Mouse (Mus musculus): ENCODE data around the gene Mef2c.

Mef2c gene

DNA sequence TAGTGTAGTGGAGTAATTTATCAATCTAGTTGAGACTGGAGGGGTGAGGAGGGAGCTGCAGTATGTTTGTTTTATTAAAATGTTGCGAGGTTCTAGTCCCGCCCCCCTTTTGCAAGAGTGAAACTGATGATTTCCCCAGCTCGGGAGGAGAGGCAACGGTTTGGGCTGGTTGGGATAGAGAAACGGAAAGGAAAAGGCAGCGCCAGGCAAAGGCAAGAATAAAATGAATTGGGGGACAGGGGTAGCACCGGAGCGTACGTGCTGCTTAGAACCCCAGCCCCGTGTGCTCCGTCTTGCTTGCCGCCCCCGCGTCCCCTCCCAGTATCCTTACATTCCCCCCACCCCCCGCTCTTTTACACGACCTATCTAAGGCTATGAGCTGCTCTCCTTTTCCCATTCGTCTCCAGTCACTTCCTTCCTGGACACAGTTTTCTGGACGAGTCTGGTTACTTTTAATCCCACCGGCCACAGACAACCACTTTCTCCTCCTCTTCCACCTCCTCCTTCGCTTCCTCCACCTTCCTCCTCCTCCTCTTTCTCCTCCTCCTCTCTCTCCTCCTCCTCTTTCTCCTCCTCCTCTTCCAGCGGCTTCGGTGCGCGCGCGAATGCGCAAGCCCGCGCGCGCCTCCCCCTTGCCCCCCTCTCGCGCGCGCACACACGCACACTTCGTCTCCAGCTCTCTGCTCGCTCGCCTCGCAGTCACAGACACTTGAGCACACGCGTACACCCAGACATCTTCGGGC lies 20.5 kb downstream of the Mef2c start:
- in situ Hi-C loops (cut with MboI; ENCODE audit: low sequenced_read_pairs): no loop called here

DNA sequence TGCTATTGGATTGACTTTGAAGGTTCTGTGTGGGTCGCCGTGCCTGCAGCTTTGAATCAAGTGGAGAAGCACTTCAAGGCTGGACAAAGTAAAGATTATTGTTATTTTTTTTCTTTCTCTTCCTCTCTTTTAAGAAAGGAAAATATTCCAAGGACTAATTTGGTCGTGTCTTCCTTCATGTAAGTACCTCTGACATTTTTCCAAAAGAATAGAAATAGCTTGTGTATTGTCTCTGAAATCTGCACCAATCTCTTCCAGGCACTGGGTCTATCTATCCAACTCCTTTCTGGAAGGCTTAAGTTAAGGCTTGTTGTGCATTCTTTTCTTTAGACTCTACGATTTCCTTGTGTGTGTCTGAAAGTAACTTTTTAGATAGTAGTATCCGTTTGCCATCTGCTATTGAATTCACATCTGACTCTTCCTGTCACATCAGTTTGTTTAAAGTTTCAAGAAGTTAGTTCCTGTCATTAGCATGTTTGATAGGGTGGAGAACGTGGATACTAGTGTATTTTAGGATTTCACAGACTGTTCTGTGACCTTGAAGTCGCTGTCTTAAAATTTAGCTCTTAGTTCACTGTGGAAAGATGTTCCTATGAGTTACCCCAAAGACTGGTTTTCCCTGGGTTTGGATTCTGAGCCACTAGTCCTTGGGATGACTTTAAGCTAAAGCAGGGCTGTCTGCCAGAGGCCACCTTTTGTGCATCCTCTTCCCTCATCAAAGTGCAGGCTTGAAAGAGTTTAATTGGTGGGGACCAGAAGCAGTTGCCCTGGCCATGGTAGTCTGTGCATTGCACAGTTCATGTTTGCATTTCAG lies 21.3 kb downstream of the Mef2c start:
- in situ Hi-C loops (cut with MboI; ENCODE audit: low sequenced_read_pairs): loop anchor here (25.0 kb wide), 1 partner anchor 862 kb away; no protein-coding TSS in a partner anchor

DNA sequence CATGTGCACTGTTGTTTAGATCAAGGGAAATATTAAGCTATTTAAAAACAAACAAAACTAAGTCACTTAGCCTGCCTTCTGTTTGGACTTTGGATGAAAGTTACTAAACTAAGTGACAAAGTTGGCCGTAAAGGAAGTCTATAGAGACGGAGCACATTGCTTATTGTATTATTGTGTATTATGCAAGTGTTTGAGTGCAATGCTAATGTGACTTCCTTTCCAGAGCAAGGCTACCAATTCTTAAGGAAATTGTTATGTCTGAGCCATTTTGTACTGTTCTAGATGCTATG lies 21.8 kb downstream of the Mef2c start:
- in situ Hi-C loops (cut with MboI; ENCODE audit: low sequenced_read_pairs): loop anchor here (25.0 kb wide), 1 partner anchor 862 kb away; no protein-coding TSS in a partner anchor

DNA sequence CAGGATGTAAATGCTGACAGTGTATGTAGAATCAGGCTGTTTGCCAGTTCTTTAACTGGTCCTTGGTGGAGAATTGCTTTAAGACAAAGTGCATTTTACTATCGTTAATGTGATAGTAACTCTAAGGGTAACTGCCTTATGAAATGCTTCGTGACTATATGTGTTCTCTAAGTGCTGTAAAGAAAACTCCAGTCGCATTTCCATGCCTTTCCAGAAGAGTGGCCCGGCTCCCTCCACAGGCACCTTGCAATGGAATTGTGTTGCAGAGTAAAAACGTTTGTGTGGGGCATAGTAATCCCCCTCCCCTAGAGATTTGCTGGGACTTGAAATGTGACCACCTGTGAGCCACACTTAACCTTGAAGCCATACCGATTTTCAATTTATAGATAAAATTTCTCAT lies 22.2 kb downstream of the Mef2c start:
- in situ Hi-C loops (cut with MboI; ENCODE audit: low sequenced_read_pairs): loop anchor here (25.0 kb wide), 1 partner anchor 861 kb away; no protein-coding TSS in a partner anchor

DNA sequence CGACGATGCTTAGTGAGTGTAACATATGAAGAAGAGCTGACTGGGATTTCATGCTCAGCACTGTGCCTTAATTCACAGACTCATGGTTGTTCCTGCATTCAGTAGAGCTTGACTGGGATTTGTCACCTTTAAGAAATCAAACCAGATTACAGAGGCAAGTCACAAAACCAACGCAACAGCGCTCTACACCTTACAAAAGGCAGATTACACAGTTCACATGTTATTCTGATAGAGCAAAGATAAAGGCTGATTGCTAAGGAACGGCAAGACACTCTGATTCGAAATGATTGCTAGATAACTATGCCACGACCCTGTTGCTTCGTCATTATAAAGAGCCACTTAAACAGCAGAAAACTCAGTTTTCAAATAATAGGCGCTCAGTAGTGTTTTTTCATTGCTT lies 24.1 kb downstream of the Mef2c start:
- in situ Hi-C loops (cut with MboI; ENCODE audit: low sequenced_read_pairs): loop anchor here (25.0 kb wide), 1 partner anchor 859 kb away; no protein-coding TSS in a partner anchor

DNA sequence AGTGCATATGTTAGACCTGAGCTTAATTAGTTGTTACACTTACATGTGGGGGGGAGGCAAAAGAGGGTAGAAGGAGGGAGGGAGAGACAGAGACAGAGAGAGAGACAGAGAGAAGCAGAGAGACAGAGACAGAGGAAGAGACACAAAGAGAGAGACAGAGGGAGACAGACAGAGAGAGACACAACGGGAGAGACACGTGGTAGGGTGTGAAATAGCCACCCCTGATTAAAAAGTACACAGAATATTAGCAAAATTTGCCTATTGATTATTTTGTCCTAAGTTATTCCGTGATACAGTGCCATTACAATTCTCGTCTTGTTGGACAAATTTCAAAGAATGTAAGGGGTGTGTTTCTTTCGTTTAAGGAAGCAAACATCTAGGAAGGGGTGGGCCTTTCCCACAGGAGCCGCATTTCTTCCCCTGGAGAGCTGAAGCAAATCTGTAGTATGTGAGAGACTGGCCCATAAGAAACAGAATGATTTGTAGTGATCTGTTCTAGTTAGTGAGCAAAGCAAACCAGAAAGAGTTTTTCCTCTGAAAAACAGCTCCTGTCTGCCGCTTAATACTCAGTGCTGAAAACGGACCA lies 26.0 kb downstream of the Mef2c start:
- in situ Hi-C loops (cut with MboI; ENCODE audit: low sequenced_read_pairs): loop anchor here (5.0 to 25.0 kb wide), 2 partner anchors 42 to 857 kb away; no protein-coding TSS in a partner anchor

DNA sequence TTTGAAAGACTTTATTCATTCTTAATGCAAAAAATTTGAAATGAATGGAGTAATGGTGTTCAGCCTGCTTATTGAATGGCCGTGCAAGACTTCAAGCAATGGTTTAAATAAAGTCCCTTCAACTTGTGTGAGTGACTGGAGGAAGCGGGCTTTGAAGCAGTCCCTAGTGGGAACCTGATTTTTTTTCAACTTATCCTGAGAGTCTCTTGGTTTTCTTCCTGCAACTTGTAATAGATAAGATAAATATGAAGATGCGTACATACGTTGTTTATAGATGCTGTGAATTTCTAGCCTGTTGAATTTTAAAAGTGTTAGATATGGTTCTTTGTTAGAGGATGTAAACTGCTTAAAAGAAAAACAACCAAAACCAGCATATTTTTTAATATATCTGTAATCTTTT lies 27.1 kb downstream of the Mef2c start:
- in situ Hi-C loops (cut with MboI; ENCODE audit: low sequenced_read_pairs): loop anchor here (5.0 to 25.0 kb wide), 2 partner anchors 41 to 856 kb away; no protein-coding TSS in a partner anchor

DNA sequence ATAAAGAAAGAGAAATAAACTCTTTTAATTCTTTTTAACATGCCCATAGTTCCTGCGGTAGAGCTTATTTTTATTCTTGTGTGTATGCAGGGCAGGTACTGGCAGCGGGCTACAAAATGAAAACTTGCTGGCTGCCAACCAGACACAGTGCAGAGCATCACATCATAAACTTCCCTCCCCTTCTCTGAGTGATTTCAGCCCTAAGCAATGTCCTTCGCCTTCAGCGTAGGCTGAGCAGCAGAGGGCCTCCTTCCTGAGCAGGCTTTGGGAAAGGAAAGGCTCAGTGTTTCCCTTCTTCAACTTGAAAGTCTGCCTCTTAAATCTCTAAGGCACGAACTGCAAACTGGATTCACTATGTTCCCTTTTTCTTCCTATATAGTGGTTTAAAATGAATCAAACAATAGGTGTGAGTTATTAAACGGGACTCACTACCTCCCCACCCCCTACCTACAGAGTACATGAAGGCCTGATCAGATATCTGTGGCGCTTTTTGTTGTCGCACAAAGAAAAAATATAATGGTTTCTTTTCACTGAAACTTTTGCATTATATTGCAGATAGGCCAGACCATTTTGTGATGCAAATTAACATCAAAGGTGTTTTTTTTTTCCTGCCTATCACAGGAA lies 28.2 kb downstream of the Mef2c start:
- in situ Hi-C loops (cut with MboI; ENCODE audit: low sequenced_read_pairs): loop anchor here (5.0 to 25.0 kb wide), 2 partner anchors 40 to 855 kb away; no protein-coding TSS in a partner anchor

DNA sequence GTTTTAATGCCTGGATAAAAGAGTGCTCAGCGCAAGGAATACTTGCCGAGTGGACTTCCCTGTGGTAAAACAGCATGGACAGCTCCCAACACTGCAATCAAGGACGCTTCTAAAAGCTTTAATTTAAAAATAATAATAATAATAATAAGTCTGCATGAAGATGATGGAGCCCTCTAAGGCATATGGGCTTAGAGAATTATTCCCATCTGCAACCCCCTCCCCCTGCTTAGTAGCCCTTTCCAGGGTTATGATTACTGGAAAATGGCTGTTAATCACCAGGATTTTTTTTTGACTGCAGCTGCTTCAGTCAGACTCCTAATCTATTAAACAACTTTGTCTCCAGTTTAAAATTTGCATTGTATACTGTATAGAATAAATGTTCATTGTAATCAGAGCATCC lies 32.5 kb downstream of the Mef2c start:
- in situ Hi-C loops (cut with MboI; ENCODE audit: low sequenced_read_pairs): loop anchor here (25.0 kb wide), 1 partner anchor 851 kb away; no protein-coding TSS in a partner anchor

DNA sequence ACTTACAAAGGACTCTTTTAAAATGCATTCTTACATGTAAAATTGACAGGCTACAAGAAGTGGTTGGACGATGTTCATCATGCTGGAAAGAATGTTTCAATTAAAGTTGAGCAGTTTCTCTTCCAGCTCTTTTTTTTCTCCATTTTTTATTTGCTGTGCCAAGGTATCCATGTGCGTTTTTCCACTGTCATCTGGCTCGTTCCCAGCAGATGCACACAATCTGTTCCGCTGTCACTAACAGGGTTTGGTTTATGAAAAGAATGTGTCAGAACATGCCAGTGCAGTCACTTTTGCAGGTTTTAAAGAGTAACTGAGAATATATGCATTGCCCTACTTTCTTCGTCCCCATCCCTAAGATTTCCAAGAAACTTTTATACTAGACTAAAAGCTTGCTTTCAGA lies 33.3 kb downstream of the Mef2c start:
- in situ Hi-C loops (cut with MboI; ENCODE audit: low sequenced_read_pairs): loop anchor here (25.0 kb wide), 1 partner anchor 850 kb away; no protein-coding TSS in a partner anchor

DNA sequence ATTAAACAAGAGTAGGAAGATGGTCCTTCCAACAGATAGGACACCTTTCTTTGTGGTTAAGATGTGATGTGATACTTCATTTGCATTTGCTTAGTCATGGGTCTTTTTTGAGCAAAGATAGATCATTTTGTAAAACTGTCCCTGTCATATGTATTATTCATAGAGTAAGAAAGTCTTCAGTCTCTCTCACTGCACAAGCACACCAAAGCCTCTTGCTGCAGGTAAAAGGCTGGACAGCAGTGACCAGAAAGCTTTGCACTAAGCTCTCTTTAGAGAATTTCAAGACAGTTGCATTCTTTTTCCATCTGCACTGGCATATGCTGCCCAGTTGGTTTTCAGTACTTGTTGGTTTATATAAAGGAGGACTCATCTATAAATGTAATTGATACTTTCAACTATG lies 36.1 kb downstream of the Mef2c start:
- in situ Hi-C loops (cut with MboI; ENCODE audit: low sequenced_read_pairs): loop anchor here (25.0 kb wide), 1 partner anchor 847 kb away; no protein-coding TSS in a partner anchor

DNA sequence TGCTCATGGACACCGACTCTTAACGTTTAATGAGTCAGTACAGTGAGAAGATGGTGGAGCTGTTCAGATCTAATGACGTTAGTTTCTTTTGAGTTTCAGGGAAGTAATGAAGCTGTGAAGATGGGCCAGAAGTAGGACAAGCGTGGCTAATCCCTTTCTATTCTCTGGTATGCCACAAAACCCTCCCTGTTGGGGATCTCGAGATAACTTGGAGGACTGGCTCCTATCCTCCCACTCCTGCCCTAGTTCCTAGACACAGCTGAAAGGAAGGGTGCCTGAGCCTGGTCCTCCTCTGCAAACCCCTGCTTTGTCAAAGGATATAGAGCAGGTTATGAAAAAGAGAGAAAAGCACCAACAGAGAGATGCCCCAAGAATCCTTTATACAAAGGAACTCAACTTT lies 38.8 kb downstream of the Mef2c start:
- in situ Hi-C loops (cut with MboI; ENCODE audit: low sequenced_read_pairs): loop anchor here (25.0 kb wide), 1 partner anchor 845 kb away; no protein-coding TSS in a partner anchor

DNA sequence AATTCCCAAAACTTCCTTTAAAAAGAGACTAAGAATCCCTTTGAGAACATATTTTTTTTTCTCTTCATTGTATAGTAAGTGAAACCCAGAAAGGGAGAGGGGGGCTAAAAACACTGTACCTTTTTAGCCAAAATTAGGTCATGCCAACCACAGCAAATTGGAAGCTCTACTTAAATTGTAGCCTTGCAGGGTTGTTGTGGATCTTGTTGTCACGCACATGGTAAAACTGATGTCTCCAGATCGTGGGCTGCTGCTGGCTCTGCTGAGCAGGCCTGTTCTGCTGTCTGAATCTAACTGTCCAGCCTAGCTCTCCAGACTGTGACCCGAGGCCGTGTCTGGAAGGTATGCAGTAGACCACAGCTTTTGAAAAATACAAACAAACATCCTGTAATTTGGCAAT lies 40.9 kb downstream of the Mef2c start:
- in situ Hi-C loops (cut with MboI; ENCODE audit: low sequenced_read_pairs): loop anchor here (25.0 kb wide), 1 partner anchor 843 kb away; no protein-coding TSS in a partner anchor

DNA sequence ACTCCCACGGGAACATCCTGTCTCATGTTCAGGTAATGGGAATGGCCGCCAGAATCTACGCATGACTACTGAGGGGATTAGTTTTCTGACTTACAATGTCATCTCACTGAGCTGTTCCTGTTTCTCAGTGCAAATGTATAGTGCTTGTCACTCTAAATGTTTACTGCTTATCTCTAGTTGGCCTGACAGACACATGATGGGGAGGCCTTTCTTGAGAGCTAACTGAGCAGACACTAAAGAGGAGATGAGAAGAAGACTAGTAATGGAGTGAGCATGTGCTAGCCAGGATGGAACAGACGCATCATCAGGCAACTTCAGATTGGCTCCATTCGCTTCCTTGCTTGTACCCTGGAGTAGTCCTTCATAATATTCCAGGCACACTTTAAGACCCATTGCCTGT lies 43.0 kb downstream of the Mef2c start:
- in situ Hi-C loops (cut with MboI; ENCODE audit: low sequenced_read_pairs): loop anchor here (25.0 kb wide), 1 partner anchor 840 kb away; no protein-coding TSS in a partner anchor

DNA sequence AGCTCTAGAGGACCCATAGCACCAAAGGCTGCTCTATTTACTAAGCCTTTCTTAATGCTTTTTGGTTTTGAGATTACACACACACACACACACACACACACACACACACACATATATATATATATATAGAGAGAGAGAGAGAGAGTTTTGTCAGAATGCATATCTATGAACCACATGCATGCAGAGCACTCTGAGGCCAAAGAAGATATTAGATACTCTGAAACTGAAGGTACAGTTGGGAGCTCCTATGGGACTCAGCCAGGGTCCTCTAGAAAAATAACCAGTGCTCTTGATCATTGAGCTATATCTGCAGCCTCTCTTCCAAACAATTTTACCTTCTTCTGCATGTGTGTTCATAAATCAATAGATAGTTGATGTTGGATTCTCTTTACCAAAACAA lies 47.4 kb downstream of the Mef2c start:
- in situ Hi-C loops (cut with MboI; ENCODE audit: low sequenced_read_pairs): no loop called here

DNA sequence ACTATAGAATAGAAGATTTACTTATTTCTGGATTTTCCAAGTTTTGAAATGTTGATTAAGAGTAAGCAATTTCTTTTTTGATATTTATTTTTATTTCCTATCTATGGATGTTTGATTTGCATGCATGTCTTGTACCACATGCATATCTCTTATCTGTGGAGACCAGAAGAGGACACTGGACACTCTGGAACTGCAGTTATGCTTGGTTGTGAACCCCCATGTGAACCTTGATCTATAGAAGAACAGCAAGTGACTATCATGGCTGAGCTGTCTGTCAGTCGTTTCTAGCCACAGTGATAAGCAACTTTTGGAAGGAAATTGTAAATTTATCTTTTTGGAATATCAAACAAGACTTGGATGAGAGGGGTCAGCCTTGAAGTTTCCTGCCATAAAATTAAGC lies 48.2 kb downstream of the Mef2c start:
- in situ Hi-C loops (cut with MboI; ENCODE audit: low sequenced_read_pairs): no loop called here

DNA sequence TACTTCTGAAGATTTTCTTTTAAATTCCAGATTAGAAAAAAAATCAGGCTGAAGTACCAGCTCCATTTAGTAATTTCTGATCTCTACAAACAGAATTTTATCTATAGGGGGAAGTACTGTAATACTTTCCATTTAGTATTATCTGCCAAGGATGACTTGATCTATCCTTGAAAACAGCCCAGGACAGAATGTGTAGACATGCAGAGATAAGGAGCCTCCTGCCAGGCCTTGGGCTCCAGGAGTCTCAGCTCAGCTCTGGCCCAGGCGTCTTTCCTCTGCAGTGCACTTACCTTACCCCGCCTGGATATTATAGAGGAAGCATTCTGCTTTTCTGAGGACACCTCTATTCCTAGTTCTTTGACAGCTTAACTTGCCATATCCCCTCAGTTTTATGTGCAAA lies 59.4 kb downstream of the Mef2c start:
- in situ Hi-C loops (cut with MboI; ENCODE audit: low sequenced_read_pairs): no loop called here

DNA sequence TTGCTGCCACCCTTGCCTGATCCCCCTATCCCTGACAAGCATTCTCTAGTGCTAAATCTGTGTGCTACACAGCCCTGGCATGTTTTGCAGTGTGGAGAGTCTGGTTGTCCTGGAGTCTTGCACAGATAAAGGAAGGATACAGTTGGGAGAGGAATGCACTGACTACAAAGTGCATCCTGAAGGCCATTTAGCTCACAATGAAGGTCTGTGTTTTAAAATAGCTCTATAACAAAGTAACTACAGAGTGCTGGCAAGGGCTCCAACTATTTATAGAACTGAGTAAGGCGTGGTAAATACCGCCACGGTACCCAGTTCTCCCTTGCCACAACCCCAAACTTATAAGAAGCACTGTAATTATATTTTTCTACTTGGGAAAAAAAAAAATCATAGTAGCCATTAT lies 61.9 kb downstream of the Mef2c start:
- in situ Hi-C loops (cut with MboI; ENCODE audit: low sequenced_read_pairs): no loop called here

DNA sequence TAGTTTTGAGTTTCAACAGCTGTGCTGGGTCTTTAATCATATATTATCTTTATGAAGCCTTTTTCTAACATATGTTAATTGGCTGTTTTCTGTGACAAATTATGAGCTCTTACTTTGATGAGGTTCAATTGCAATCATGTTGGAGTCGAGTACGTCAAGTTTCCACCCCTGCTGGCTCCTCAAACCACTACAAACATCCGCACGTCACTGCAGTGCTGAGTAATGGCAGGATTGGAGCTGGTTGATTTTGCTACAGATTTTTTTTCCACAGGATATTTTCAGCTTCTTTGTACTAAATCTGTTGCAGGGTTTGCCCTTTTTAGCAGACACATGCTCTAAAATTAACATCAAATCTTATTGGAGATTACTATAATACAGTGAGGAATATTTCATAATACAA lies 62.3 kb downstream of the Mef2c start:
- in situ Hi-C loops (cut with MboI; ENCODE audit: low sequenced_read_pairs): no loop called here

DNA sequence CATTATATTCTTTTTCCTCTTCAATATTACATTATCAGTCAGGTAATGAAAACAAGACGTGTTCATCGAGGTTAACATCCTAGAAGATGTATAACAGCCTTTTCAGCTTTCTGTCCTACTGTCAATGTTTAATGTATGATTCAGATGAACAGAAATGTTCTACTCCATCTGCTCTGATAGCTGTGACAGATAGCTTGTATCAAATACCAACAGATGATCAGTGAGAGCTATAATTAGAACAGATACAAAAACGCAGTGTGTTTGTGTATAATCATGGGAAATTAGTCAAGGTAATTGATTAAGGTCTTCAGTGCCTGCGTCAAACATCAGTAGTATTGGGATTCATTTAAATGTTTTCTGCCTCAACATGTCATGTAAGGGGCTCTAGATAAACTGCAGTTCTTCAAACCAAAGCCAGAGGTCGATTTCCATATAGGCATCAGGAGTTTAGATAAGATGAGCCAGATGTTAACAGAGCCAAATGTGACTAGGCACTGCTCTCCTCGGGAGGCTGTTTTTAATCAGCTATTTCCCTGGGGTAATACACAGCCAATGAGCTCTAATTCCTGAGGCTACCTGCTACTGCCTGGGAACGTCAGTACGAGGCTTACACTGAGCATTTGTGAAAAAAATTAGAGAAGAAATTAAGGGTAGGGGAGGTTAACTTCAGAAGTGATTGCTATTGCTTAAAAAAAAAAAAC lies 63.1 kb downstream of the Mef2c start:
- in situ Hi-C loops (cut with MboI; ENCODE audit: low sequenced_read_pairs): no loop called here
